Mouse (Mus musculus) fibroblast of lung, adult 2 months (primary cell): ENCODE measurements around the gene Vldlr.
A peak's percentile ranks its signal among the peaks of the same experiment; 100 is the strongest.

Source experiments
- DNase-seq: peaks from one replicate; pipeline ENCODE4 v3.0.0-alpha.2; 2011; ENCODE audit warnings: low read depth

Gene Vldlr

GRCm38 (mm10) chr19:27216318-27216717 lies at the start of gene Vldlr:
Gene Vldlr, plus strand, starts transcription at chr19:27216484.
- no peak for DNase-seq

GRCm38 (mm10) chr19:27167601-27168319 lies 48.5 kb upstream of the Vldlr start:
- no peak for DNase-seq

GRCm38 (mm10) chr19:27173836-27174235 lies 42.4 kb upstream of the Vldlr start:
- DNase-seq, result no peak

- DNase-seq, result no peak
Observed at GRCm38 (mm10) chr19:27175617-27176016, 40.7 kb upstream of the Vldlr start.

- peak; percentile 59 for DNase-seq
Observed at GRCm38 (mm10) chr19:27176558-27176957, 39.7 kb upstream of the Vldlr start.

GRCm38 (mm10) chr19:27178195-27178807 lies 38.0 kb upstream of the Vldlr start:
- no peak for DNase-seq

- DNase-seq, result no peak
Observed at GRCm38 (mm10) chr19:27180351-27181122, 35.7 kb upstream of the Vldlr start.

- no peak for DNase-seq
Observed at GRCm38 (mm10) chr19:27183511-27183910, 32.8 kb upstream of the Vldlr start.

GRCm38 (mm10) chr19:27203711-27204238 lies 12.5 kb upstream of the Vldlr start:
- no peak for DNase-seq

- DNase-seq, result no peak
Observed at GRCm38 (mm10) chr19:27210991-27211390, 5.3 kb upstream of the Vldlr start.

- no peak for DNase-seq
Observed at GRCm38 (mm10) chr19:27215596-27215995, 688 bp upstream of the Vldlr start.

- DNase-seq, result peak; percentile 22
Observed at GRCm38 (mm10) chr19:27216767-27217403, 601 bp downstream of the Vldlr start.

- DNase-seq, result no peak
Observed at GRCm38 (mm10) chr19:27217404-27217940, 1.2 kb downstream of the Vldlr start.

- no peak for DNase-seq
Observed at GRCm38 (mm10) chr19:27217941-27218411, 1.7 kb downstream of the Vldlr start.

GRCm38 (mm10) chr19:27218561-27219262 lies 2.4 kb downstream of the Vldlr start:
- DNase-seq, result peak; percentile 30

GRCm38 (mm10) chr19:27219586-27219985 lies 3.3 kb downstream of the Vldlr start:
- DNase-seq, result no peak

- no peak for DNase-seq
Observed at GRCm38 (mm10) chr19:27223046-27223445, 6.8 kb downstream of the Vldlr start.

GRCm38 (mm10) chr19:27224356-27224755 lies 8.1 kb downstream of the Vldlr start:
- DNase-seq, result no peak

- DNase-seq, result no peak
Observed at GRCm38 (mm10) chr19:27226626-27227025, 10.3 kb downstream of the Vldlr start.

- DNase-seq, result no peak
Observed at GRCm38 (mm10) chr19:27227131-27227530, 10.8 kb downstream of the Vldlr start.

GRCm38 (mm10) chr19:27228254-27228653 lies 12.0 kb downstream of the Vldlr start:
- no peak for DNase-seq
